Mouse (Mus musculus) ES-E14 (cell line): ENCODE results near the gene Hnf4a. TPM values are rescaled to one million over a fixed set of nuclear protein-coding genes. Genes with fewer than 3 reads are reported as not detected.

ENCODE experiments used
- DNase-seq: peaks from one replicate; pipeline ENCODE4 v3.0.0-alpha.2; 2013; ENCODE audit warnings: low read depth, low spot score
- H3K27ac ChIP-seq: 2 replicates; pipeline ENCODE4 v1.5.1; 2012; ENCODE audit warnings: low read depth, mild to moderate bottlenecking, low read length, moderate library complexity, mixed read lengths; ENCODE audit not compliant: poor library complexity, insufficient read depth, severe bottlenecking
- H3K36me3 ChIP-seq: 2 replicates; pipeline ENCODE4 v1.6.1; 2012; ENCODE audit warnings: mild to moderate bottlenecking, low read length, moderate library complexity, mixed read lengths; ENCODE audit not compliant: control insufficient read depth, poor library complexity, insufficient read depth, severe bottlenecking
- H3K4me1 ChIP-seq, 2 experiments: fragments of 150-350 bp in 1 of 2; sonication (generic) in 1 of 2; 2 replicates each; pipeline ENCODE4 v1.6.1; 2012; ENCODE audit warnings: low read length in 2 of 2, mild to moderate bottlenecking in 1 of 2, mixed read lengths in 1 of 2; ENCODE audit not compliant: control insufficient read depth in 2 of 2, insufficient read depth in 2 of 2, poor library complexity in 1 of 2
- H3K4me3 ChIP-seq, 2 experiments: fragments of 150-350 bp in 1 of 2; sonication (generic) in 1 of 2; 2 replicates each; pipeline ENCODE4 v1.5.1; 2012; ENCODE audit warnings: low read length in 2 of 2, low read depth in 1 of 2, mild to moderate bottlenecking in 1 of 2, mixed read lengths in 1 of 2; ENCODE audit not compliant: insufficient read depth in 1 of 2, poor library complexity in 1 of 2, severe bottlenecking in 1 of 2
- H3K9ac ChIP-seq: 2 replicates; pipeline ENCODE4 v1.6.1; 2012; ENCODE audit warnings: low read depth, mild to moderate bottlenecking, low read length, mixed read lengths; ENCODE audit not compliant: poor library complexity, insufficient read depth, severe bottlenecking
- H3K9me3 ChIP-seq: fragments of 150-350 bp; sonication (generic); 2 replicates; pipeline ENCODE4 v1.6.1; 2012; ENCODE audit warnings: low read depth, mild to moderate bottlenecking, low read length; ENCODE audit not compliant: control insufficient read depth, insufficient read depth
- CHD2 ChIP-seq: IDR thresholded peaks from 2 replicates; pipeline ENCODE4 v1.6.1; 2014; ENCODE audit warnings: mild to moderate bottlenecking, low read depth, low read length, inconsistent platforms
- HCFC1 ChIP-seq: IDR thresholded peaks from 2 replicates; pipeline ENCODE4 v1.6.1; 2012; ENCODE audit warnings: low read length, inconsistent platforms, borderline replicate concordance; ENCODE audit not compliant: insufficient read depth
- MAFK ChIP-seq: IDR thresholded peaks from 2 replicates; pipeline ENCODE4 v1.6.1; 2014; ENCODE audit warnings: mild to moderate bottlenecking, low read depth, low read length, inconsistent platforms; ENCODE audit not compliant: insufficient read depth
- ZC3H11A ChIP-seq: IDR thresholded peaks from 2 replicates; pipeline ENCODE4 v1.6.1; 2012; ENCODE audit warnings: low read depth, mild to moderate bottlenecking, inconsistent platforms, low read length, borderline replicate concordance
- ZNF384 ChIP-seq: IDR thresholded peaks from 2 replicates; pipeline ENCODE4 v1.6.1; 2012; ENCODE audit warnings: low read depth, low read length, inconsistent platforms
- in situ Hi-C, 2 experiments: fragments of 600-800 bp; cut with MboI; formaldehyde crosslinking; loops; one replicate each; pipeline ENCODE4 v1.15.1; 2025; ENCODE audit warnings: low sequenced_read_pairs in 2 of 2, inconsistent platforms in 1 of 2; ENCODE audit not compliant: unreplicated experiment in 2 of 2
- total RNA-seq: library from RNA; depleted of rRNA; stranded (reverse); fragments of 300-350 nt; gene quantifications from 2 replicates; pipeline ENCODE4 v1.2.3, GENCODE M21; 2012

The Hnf4a gene
- total RNA-seq, 1 experiment: 1.1 TPM

DNA sequence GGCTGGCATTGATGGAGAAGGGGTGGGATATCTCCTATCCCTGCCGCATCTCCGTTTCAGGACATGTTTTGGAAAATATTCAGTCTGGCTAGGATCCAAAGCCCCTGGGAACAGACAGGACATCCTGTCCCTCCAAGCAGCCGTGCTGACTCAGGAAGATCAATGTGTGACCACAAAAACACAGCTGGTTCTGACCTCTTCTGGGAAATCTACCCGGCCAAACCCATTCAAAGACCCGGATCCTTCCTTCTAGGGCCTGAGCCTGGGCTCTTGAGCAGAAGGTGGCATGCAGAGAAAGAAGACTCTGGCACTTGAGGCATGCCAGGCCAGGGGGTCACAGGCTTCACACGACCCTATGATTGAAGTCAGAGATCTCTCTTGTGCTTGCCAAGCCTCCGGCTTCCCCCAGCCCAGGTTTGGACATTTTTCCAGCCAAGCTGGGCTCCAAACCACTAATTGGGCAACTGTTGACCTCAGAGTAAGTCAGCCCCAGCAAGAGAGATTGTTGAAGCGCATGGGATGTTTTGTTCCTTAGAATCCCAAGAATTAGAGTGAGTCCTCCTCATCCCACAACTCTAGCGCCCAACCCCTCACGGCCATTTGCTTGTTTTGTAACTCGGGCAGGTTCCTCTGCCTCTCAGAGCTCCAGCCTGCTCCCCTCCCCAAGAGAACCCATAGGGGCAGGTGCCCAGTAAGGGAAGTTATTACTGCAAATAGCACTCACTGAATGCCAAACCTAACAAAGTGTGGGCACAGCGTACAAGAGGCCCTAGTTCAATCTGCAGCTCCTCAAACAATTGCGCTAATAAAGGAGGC lies 89.7 kb downstream of the Hnf4a start:
- in situ Hi-C loops: no loop called here
- TF ChIP-seq MAFK (no peak), ZNF384 (no peak), CHD2 (no peak), ZC3H11A (no peak), HCFC1 (no peak)
- DNase-seq: no peak
- Histone ChIP-seq H3K4me3 (no peak overlapping the region), H3K36me3 (no peaks in the 10 kb centered on the region), H3K9me3 (no peaks in the 10 kb centered on the region), H3K9ac (no peak overlapping the region), H3K27ac (no peak overlapping the region), H3K4me1 (peaks cover 0 to 3% of the 10 kb centered on the region in 2 experiments; a peak in 1 of 4 replicates)

DNA sequence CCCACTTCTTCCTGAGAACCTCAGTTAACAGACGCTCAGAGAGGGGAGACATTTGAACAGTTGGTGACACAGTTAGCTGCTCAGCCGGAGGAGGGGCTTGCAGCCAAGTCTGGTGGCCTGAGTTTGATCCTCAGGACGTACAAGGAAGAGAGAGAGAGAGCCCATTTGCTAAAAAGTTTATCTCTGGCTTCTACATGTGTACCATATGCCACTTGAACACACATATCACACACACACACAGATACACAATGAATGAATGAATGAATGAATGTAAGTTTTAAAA lies 90.2 kb downstream of the Hnf4a start:
- Histone ChIP-seq H3K9ac (no peak overlapping the region), H3K36me3 (no peaks in the 10 kb centered on the region), H3K9me3 (no peaks in the 10 kb centered on the region), H3K4me3 (no peak overlapping the region), H3K27ac (no peak overlapping the region), H3K4me1 (peaks cover 3% of the 10 kb centered on the region in 2 experiments; a peak in 2 of 4 replicates)
- DNase-seq: no peak
- TF ChIP-seq MAFK (no peak), ZC3H11A (no peak), HCFC1 (no peak), ZNF384 (no peak), CHD2 (no peak)
- in situ Hi-C loops: no loop called here

GRCm38 (mm10) chr2:163597661-163598060 lies 91.1 kb downstream of the Hnf4a start:
- Histone ChIP-seq H3K4me1 (peaks cover 3% of the 10 kb centered on the region in 2 experiments; a peak in 2 of 4 replicates), H3K9ac (no peak overlapping the region), H3K4me3 (no peak overlapping the region), H3K27ac (no peak overlapping the region), H3K36me3 (no peaks in the 10 kb centered on the region), H3K9me3 (no peaks in the 10 kb centered on the region)
- no peak for TF ChIP-seq ZC3H11A
- TF ChIP-seq CHD2: no peak
- TF ChIP-seq MAFK: no peak
- TF ChIP-seq ZNF384: no peak
- TF ChIP-seq HCFC1: no peak
- in situ Hi-C loops: no loop called here
- no peak for DNase-seq

GRCm38 (mm10) chr2:163599226-163599625 lies 92.6 kb downstream of the Hnf4a start:
- TF ChIP-seq CHD2: no peak
- peak; percentile 21; the same call in 1 of the 2 replicates for TF ChIP-seq ZC3H11A

GRCm38 (mm10) chr2:163601066-163601465 lies 94.5 kb downstream of the Hnf4a start:
- in situ Hi-C loops: no loop called here
- no peak overlapping the region for H3K4me3 ChIP-seq
- H3K4me1 ChIP-seq: peaks cover 0 to 3% of the 10 kb centered on the region in 2 experiments; a peak in 1 of 4 replicates
- H3K27ac ChIP-seq: no peak overlapping the region
- H3K36me3 ChIP-seq: no peaks in the 10 kb centered on the region
- H3K9ac ChIP-seq: no peak overlapping the region
- TF ChIP-seq MAFK (no peak), CHD2 (no peak), ZNF384 (no peak), ZC3H11A (no peak), HCFC1 (no peak)
- DNase-seq: no peak
- no peaks in the 10 kb centered on the region for H3K9me3 ChIP-seq

More at GRCm38 (mm10) chr2:163599226-163599625, 92.6 kb downstream of the Hnf4a start:
- peak; percentile 70 for DNase-seq
- in situ Hi-C loops: no loop called here
- H3K9me3 ChIP-seq: no peaks in the 10 kb centered on the region
- peaks cover 3% of the 10 kb centered on the region in 2 experiments; a peak in 2 of 4 replicates for H3K4me1 ChIP-seq
- no peak overlapping the region for H3K9ac ChIP-seq
- H3K27ac ChIP-seq: no peak overlapping the region
- H3K36me3 ChIP-seq: no peaks in the 10 kb centered on the region
- H3K4me3 ChIP-seq: no peak overlapping the region
